Mouse (Mus musculus) heart, postnatal 0 days (tissue): ENCODE results near the gene 1700042G07Rik.

ENCODE experiments used
- CTCF ChIP-seq: IDR thresholded peaks from 2 replicates; pipeline ENCODE4 v1.5.1; 2016; ENCODE audit warnings: antibody characterized with exemption, control low read depth, low read depth
- EP300 ChIP-seq: IDR thresholded peaks from 2 replicates; pipeline ENCODE4 v1.6.1; 2016; ENCODE audit warnings: antibody characterized with exemption, low read depth

DNA sequence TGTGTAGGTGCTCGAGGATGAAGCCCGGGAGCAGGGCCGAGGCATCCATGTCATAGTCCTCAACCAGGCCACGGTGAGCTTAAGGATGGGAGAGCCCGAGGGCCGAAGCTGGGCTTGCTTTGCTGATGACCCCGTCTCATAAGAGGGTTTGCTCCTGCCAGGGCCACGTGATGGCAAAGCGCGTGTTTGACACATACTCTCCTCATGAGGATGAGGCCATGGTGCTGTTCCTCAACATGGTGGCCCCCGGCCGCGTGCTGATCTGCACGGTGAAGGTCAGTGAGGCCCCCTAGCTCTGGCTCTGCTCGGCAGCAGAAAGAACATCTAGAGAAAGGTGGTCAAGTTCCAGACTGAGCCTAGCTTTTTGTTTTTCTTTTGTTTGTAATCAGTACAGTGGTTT lies 20.5 kb upstream of the 1700042G07Rik start:
- TF ChIP-seq CTCF, result no peak
- no peak for TF ChIP-seq EP300
